Mouse (Mus musculus) G1E (cell line): Measurements from ENCODE around the gene Btnl9.

Experiments
- CTCF ChIP-seq: IDR thresholded peaks from 2 replicates; pipeline ENCODE4 v1.5.1; 2012; ENCODE audit warnings: low read depth, low read length, inconsistent platforms, mixed read lengths
- GATA1 ChIP-seq: IDR thresholded peaks from 2 replicates; pipeline ENCODE4 v1.6.1; 2012; ENCODE audit warnings: borderline replicate concordance, low read length, inconsistent platforms, mixed read lengths
- GATA2 ChIP-seq: IDR thresholded peaks from 2 replicates; pipeline ENCODE4 v1.6.1; 2012; ENCODE audit warnings: low read depth, low read length, inconsistent platforms, borderline replicate concordance
- POLR2AphosphoS5 ChIP-seq: IDR thresholded peaks from 2 replicates; pipeline ENCODE4 v1.6.1; 2012; ENCODE audit warnings: low read depth, low read length, inconsistent platforms; ENCODE audit not compliant: insufficient replicate concordance
- TAL1 ChIP-seq: conservative IDR thresholded peaks from 2 replicates; pipeline ENCODE4 v1.6.1; 2012; ENCODE audit warnings: low read depth, low read length, inconsistent platforms, mixed read lengths

DNA sequence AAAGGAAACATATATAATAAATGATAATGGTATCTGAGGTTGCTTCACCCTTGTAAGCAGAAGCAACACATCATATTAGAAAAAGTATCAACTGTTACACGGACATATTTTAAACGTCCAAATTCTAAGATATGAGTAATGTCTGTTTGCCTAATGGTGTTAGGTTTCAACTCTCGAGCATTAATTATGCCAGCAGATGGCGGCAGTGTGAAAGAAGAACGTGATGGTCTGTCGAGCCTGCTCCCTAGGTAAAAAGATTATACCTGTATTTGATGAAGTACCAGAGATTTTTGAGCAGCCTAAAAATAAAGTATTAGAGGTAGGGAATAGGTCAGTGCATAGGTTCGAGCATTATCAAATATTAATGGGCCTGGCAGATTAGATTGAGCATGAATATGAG lies 2.8 kb upstream of the Btnl9 start:
- TF ChIP-seq GATA1 = no peak
- no peak for TF ChIP-seq CTCF
- no peak for TF ChIP-seq TAL1
- TF ChIP-seq GATA2 = no peak
- TF ChIP-seq POLR2AphosphoS5 = no peak
